Mouse (Mus musculus): ENCODE data around the gene Slc20a1.

DNA sequence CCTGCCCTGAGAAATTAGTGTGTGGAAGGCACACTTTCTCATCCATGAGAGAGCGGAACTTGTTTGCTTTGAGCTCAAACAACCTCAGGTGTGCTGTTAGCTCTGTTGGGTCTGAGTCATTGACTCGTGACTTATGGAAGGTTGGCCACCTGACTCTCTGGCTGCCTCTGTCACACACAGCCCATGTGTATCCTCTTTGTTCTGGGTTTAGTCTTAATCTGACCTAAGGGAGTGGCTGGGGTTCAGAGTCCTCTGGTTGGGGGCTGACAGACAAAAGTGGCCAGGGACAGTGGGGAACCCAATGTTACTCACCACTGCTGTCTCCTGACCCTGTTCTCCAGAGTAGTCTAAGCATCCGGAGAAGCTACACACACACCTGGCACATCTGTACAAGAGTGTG is 59.5 kb downstream of the Slc20a1 start:
- no peak for TF ChIP-seq POLR2A (IDR thresholded peaks at IDR 0.05; ENCODE audit: borderline replicate concordance, extremely low read depth, low read depth, low read length)
- TF ChIP-seq CTCF (IDR thresholded peaks at IDR 0.05; ENCODE audit: insufficient read depth, low read length): no peak

Data from lung, adult 2 months (tissue).